Mouse (Mus musculus): Measurements from ENCODE around the gene Nptn. TPM values are rescaled to one million over a fixed set of nuclear protein-coding genes. Genes with fewer than 3 reads are reported as not detected.

Gene Nptn
- total RNA-seq, 2 experiments from 2014 or later = 102 to 114 TPM

DNA sequence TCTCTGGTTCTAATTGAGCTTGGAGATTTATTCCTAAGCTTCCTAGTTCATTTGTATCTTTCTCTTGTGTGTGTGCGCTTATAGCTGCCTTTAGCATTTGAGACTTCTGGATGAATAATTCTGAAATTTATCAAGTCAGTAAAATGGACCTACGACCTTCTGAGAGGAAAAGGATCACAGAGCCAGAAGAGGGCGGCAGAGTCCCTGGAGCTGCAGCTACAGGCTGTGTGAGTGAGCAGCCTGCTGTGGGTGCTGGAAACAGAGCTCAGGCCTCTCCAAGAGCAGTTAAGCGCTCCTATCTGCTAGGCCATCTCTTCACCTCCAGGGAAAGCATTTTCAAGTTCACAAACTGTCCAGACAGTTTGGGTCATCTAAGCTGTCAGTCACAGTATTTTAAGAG is 80.0 kb downstream of the Nptn start:
- intact Hi-C loops (cut with DNase I) = no loop called here
- TF ChIP-seq CTCF (IDR thresholded peaks at IDR 0.05) = peak; percentile 14; the same call in 1 of the 2 replicates

GRCm38 (mm10) chr9:58662791-58663190 is 80.8 kb downstream of the Nptn start:
- DNase-seq = no peak
- no peak overlapping the region for H3K4me3 ChIP-seq
- intact Hi-C loops (cut with DNase I) = no loop called here
- no peak overlapping the region for H3K27ac ChIP-seq
- no peak for TF ChIP-seq CTCF (IDR thresholded peaks at IDR 0.05)

More for the DNA sequence above, 80.0 kb downstream of the Nptn start:
- DNase-seq = no peak
- Histone ChIP-seq H3K4me3 (no peak overlapping the region), H3K27ac (no peak overlapping the region)

GRCm38 (mm10) chr9:58665492-58665891 is 83.5 kb downstream of the Nptn start:
- no peak for TF ChIP-seq CTCF (IDR thresholded peaks at IDR 0.05)
- DNase-seq = no peak
- intact Hi-C loops (cut with DNase I) = no loop called here
- no peak overlapping the region for H3K27ac ChIP-seq
- no peak overlapping the region for H3K4me3 ChIP-seq

DNA sequence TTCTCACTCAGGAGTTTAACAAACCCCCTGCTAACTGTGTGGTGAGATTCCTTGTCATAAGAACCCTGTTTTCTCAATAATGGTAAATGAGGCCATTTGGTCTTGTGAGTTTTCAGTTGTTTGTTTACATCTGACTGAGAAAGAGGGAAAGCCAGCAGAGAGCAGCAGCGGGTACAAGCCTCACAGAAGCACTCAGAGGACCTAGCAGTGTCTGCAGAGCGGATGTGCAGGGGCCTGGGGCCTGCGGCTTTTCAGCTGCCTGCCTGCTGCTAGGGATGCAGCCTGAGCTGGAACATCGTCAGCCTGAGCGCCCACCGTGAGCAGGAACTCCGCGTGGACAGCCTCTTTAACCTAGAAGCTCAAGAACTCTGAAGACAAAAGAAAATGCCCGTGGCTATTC is 84.2 kb downstream of the Nptn start:
- no peak for TF ChIP-seq CTCF (IDR thresholded peaks at IDR 0.05)
- intact Hi-C loops (cut with DNase I) = no loop called here
- Histone ChIP-seq H3K4me3 (no peak overlapping the region), H3K27ac (peak overlapping the region; percentile 16; the same call in 1 of the 2 replicates)
- DNase-seq = no peak

- intact Hi-C loops (cut with DNase I) = no loop called here
- Histone ChIP-seq H3K4me3 (no peak overlapping the region), H3K27ac (no peak overlapping the region)
- no peak for TF ChIP-seq CTCF (IDR thresholded peaks at IDR 0.05)
- no peak for DNase-seq
These were observed 85.2 kb downstream of the Nptn start for GRCm38 (mm10) chr9:58667244-58667643.

GRCm38 (mm10) chr9:58668171-58668570 is 86.1 kb downstream of the Nptn start:
- Histone ChIP-seq H3K27ac (no peak overlapping the region), H3K4me3 (no peak overlapping the region)
- intact Hi-C loops (cut with DNase I) = no loop called here
- DNase-seq = no peak
- TF ChIP-seq CTCF (IDR thresholded peaks at IDR 0.05) = no peak

DNA sequence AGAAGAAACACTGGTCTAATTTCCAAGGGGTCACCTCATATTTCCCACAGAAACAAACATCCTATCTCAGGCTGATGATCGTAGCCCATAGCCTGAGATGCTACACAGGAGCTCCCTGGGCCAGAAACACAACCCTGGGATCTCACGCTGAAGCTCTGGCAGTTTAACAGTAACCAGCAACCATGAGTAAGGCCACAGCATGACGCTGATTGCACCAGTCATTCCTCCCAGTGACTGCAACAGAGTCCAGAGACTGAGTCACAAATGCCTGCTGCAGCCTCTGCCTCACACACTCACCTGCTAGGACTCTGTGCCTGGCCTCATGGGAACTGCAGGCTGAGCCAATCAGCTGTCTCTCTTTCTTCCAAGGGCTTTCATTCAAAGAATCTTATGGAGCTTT is 87.0 kb downstream of the Nptn start:
- no peak for TF ChIP-seq CTCF (IDR thresholded peaks at IDR 0.05)
- DNase-seq = no peak
- no peak overlapping the region for H3K27ac ChIP-seq
- no peak overlapping the region for H3K4me3 ChIP-seq
- intact Hi-C loops (cut with DNase I) = no loop called here

DNA sequence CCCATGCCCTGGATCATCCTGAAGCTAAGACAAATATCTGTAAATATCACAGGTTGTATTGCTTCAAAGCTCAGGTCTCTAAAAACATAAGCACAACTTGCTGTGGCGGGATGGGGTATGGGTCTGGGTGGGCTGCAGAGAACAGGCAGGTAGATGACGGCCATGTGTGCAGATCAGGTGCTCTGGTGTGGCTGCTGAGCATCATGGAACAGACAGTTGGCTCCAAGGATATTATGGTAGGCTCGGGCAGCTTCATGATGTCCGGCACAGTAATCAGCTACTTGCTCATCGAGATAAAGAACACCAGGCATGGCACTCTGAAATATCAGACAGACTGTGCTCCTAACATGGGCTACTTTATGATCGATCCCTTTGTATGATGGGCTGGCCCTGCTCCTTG is 87.8 kb downstream of the Nptn start:
- intact Hi-C loops (cut with DNase I) = no loop called here
- TF ChIP-seq CTCF (IDR thresholded peaks at IDR 0.05) = no peak
- no peak for DNase-seq
- H3K4me3 ChIP-seq = no peak overlapping the region
- H3K27ac ChIP-seq = no peak overlapping the region

- DNase-seq = peak; percentile 76
- TF ChIP-seq CTCF (IDR thresholded peaks at IDR 0.05) = no peak
- Histone ChIP-seq H3K27ac (peak overlapping the region; percentile 38; the same call in 1 of the 2 replicates), H3K4me3 (no peak overlapping the region)
- intact Hi-C loops (cut with DNase I) = no loop called here
These were observed 90.4 kb downstream of the Nptn start for GRCm38 (mm10) chr9:58672474-58672873.

DNA sequence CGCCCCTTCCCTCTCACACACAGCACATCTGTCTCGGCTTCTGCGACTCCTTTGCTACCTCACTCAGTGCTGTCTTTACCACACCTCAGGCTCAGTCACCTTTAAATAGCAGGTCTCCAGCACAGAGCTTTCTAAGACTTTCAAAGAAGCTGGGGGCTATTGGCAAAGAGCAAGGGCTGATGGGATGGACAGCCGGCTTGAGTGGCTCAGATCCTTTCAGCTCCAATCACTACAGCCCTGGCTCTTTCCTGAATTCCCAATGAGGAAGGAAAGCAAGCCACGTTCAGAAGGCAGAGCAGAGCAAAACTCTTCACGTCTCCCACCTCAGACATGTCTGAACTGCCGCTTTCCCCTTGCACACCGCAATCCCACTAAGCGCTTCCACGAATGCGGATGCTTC is 92.7 kb downstream of the Nptn start:
- DNase-seq = no peak
- intact Hi-C loops (cut with DNase I) = no loop called here
- Histone ChIP-seq H3K4me3 (no peak overlapping the region), H3K27ac (no peak overlapping the region)
- TF ChIP-seq CTCF (IDR thresholded peaks at IDR 0.05) = no peak

GRCm38 (mm10) chr9:58675371-58675770 is 93.3 kb downstream of the Nptn start:
- TF ChIP-seq CTCF (IDR thresholded peaks at IDR 0.05) = no peak
- no peak for DNase-seq
- intact Hi-C loops (cut with DNase I) = no loop called here

DNA sequence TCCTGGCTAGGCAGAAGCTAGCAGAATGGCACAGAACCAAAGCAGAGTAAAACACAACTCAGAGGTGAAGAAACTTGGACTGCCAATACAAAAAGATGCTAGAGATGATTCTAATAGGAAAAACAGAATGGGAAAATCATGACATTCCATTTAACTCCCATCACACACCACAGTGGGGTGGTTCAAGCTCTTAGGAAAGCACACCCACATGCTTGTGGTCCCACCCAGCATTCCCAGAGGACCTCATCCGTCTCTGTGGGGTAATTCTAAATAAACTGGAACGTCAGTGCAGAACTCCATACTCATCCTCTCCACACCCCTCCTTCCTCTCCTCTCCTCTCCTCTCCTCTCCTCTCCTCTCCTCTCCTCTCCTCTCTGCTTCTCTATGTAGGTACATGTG is 99.4 kb downstream of the Nptn start:
- Histone ChIP-seq H3K4me3 (no peak overlapping the region), H3K27ac (no peak overlapping the region)
- TF ChIP-seq CTCF (IDR thresholded peaks at IDR 0.05) = no peak
- DNase-seq = no peak
- intact Hi-C loops (cut with DNase I) = no loop called here

More at GRCm38 (mm10) chr9:58675371-58675770, 93.3 kb downstream of the Nptn start:
- H3K4me3 ChIP-seq = no peak overlapping the region
- H3K27ac ChIP-seq = no peak overlapping the region

- TF ChIP-seq CTCF (IDR thresholded peaks at IDR 0.05) = no peak
These were observed 100.1 kb downstream of the Nptn start for GRCm38 (mm10) chr9:58682106-58682505.

GRCm38 (mm10) chr9:58683372-58683771 is 101.3 kb downstream of the Nptn start:
- no peak for TF ChIP-seq CTCF (IDR thresholded peaks at IDR 0.05)
- intact Hi-C loops (cut with DNase I) = no loop called here
- DNase-seq = no peak
- Histone ChIP-seq H3K4me3 (no peak overlapping the region), H3K27ac (no peak overlapping the region)

More at GRCm38 (mm10) chr9:58682106-58682505, 100.1 kb downstream of the Nptn start:
- Histone ChIP-seq H3K27ac (no peak overlapping the region), H3K4me3 (no peak overlapping the region)
- intact Hi-C loops (cut with DNase I) = no loop called here
- DNase-seq = no peak

Measured in gastrocnemius, adult 2 months (tissue).